Comparison of ENCODE assay signal across 25 mouse cellular contexts in the genomic region with DNA sequence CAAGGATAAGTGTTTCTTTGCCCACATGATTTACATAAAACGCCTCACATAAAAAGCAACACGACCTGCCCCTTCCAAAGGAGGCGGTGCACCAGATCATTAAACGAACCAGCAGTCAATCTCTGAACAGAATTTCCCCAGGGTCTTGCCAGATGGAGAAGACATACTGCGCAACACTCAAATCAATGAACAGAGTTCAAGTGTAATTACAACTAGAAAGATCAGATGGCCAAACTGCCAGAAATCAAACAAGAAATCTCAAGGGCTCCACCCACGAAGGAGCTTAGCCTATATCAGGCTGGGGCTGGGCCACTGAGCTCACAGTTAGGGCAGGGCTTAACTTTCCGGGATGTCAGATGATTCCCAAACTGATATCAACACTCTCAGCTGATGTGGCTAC.
DNase-seq lines count a peak whose midpoint lies in the region; ATAC-seq and TF ChIP-seq lines count a peak whose summit lies in the region.
"Had no signal": no experiment of that assay in that cellular context is flagged by ENCODE, and none has a peak within 500 bp of the region (broad histone marks: within the 10 kb centered on the region; RNA-seq: fewer than 3 reads in every experiment).

No protein-coding gene starts in this region.

- no peak overlapping the region for H3K4me3 ChIP-seq in hindbrain, postnatal 0 days (ENCODE audit: low read length)
- no peak overlapping the region for H3K4me3 ChIP-seq in hindbrain, embryonic 14.5 days (replicated peaks; ENCODE audit: low read length)
- H3K4me3 ChIP-seq in midbrain, embryonic 14.5 days (replicated peaks; ENCODE audit: low read depth, low read length) = no peak overlapping the region
- H3K4me3 ChIP-seq: embryonic facial prominence, embryonic 13.5 days; heart, adult 2 months; left cerebral cortex, adult 2 months; megakaryocyte, embryonic 14.5 days had no signal

- H3K4me1 ChIP-seq in hindbrain, postnatal 0 days (ENCODE audit: insufficient read depth, low read length) = no peaks in the 10 kb centered on the region
- H3K4me1 ChIP-seq in hindbrain, embryonic 14.5 days (replicated peaks; ENCODE audit: control insufficient read depth, insufficient read depth, low read length) = 0 out of 2 replicates have a peak, but pooled peaks cover 4% of the 10 kb centered on the region
- H3K4me1 ChIP-seq in midbrain, embryonic 14.5 days (ENCODE audit: control insufficient read depth, insufficient read depth, low read length) = no peaks in the 10 kb centered on the region
- H3K4me1 ChIP-seq: embryonic facial prominence, embryonic 13.5 days; megakaryocyte, embryonic 14.5 days had no signal

- H3K27me3 ChIP-seq in hindbrain, postnatal 0 days (ENCODE audit: insufficient read depth, low read length) = no peaks in the 10 kb centered on the region
- H3K27me3 ChIP-seq in hindbrain, embryonic 14.5 days (ENCODE audit: control insufficient read depth, insufficient read depth, low read length) = no peaks in the 10 kb centered on the region
- H3K27me3 ChIP-seq in midbrain, embryonic 14.5 days (ENCODE audit: control insufficient read depth, insufficient read depth, low read length) = no peaks in the 10 kb centered on the region
- H3K27me3 ChIP-seq: embryonic facial prominence, embryonic 13.5 days; megakaryocyte, embryonic 14.5 days had no signal

- no peak overlapping the region for H3K9ac ChIP-seq in hindbrain, postnatal 0 days (replicated peaks; ENCODE audit: low read length)
- H3K9ac ChIP-seq in hindbrain, embryonic 14.5 days = no peak overlapping the region
- no peak overlapping the region for H3K9ac ChIP-seq in midbrain, embryonic 14.5 days (replicated peaks; ENCODE audit: low read length)
- H3K9ac ChIP-seq: embryonic facial prominence, embryonic 13.5 days had no signal

- no peak for ATAC-seq in hindbrain, postnatal 0 days
- no peak for ATAC-seq in hindbrain, embryonic 14.5 days (ENCODE audit: low FRiP score)
- no peak for ATAC-seq in midbrain, embryonic 14.5 days (ENCODE audit: low FRiP score, low TSS enrichment)
- ATAC-seq: activated CD4-positive, CD25-positive, alpha-beta regulatory T cell, adult 4 months had no signal

- intact Hi-C loops in heart, postnatal 25 days (cut with DNase I) = no loop called here

- no peak overlapping the region for H3K4me2 ChIP-seq in hindbrain, postnatal 0 days (ENCODE audit: low read depth, low read length)
- no peak overlapping the region for H3K4me2 ChIP-seq in hindbrain, embryonic 14.5 days (replicated peaks)
- H3K4me2 ChIP-seq in midbrain, embryonic 14.5 days (ENCODE audit: low read length) = no peak overlapping the region
- H3K4me2 ChIP-seq: embryonic facial prominence, embryonic 13.5 days; liver, embryonic 11.5 days had no signal

- no peak overlapping the region for H3K27ac ChIP-seq in hindbrain, postnatal 0 days
- no peak overlapping the region for H3K27ac ChIP-seq in hindbrain, embryonic 14.5 days
- no peak overlapping the region for H3K27ac ChIP-seq in midbrain, embryonic 14.5 days (replicated peaks; ENCODE audit: low read depth, low read length)
- H3K27ac ChIP-seq: embryonic facial prominence, embryonic 13.5 days; heart, adult 2 months; left cerebral cortex, adult 2 months had no signal

- no peaks in the 10 kb centered on the region for H3K9me3 ChIP-seq in hindbrain, postnatal 0 days (ENCODE audit: low read length)
- no peaks in the 10 kb centered on the region for H3K9me3 ChIP-seq in hindbrain, embryonic 14.5 days (ENCODE audit: control insufficient read depth, low read length)
- H3K9me3 ChIP-seq in midbrain, embryonic 14.5 days (ENCODE audit: control insufficient read depth, low read length) = no peaks in the 10 kb centered on the region
- H3K9me3 ChIP-seq: embryonic facial prominence, embryonic 13.5 days had no signal

- H3K36me3 ChIP-seq in hindbrain, postnatal 0 days (ENCODE audit: insufficient read depth, low read length) = no peaks in the 10 kb centered on the region
- no peaks in the 10 kb centered on the region for H3K36me3 ChIP-seq in hindbrain, embryonic 14.5 days (replicated peaks; ENCODE audit: control insufficient read depth, insufficient read depth)
- H3K36me3 ChIP-seq in midbrain, embryonic 14.5 days (ENCODE audit: control insufficient read depth, insufficient read depth, low read length) = no peaks in the 10 kb centered on the region
- H3K36me3 ChIP-seq: embryonic facial prominence, embryonic 13.5 days; G1E had no signal

- no peak for TF ChIP-seq POLR2A in brain, embryonic 14.5 days (IDR thresholded peaks at IDR 0.05; ENCODE audit: borderline replicate concordance, extremely low read depth, insufficient read depth, insufficient read length, poor library complexity, severe bottlenecking)

- WGBS in hindbrain, postnatal 0 days = 35% methylated on average over 7 of the region's 7 CpGs
- 34% methylated on average over 7 of the region's 7 CpGs for WGBS in hindbrain, embryonic 14.5 days
- WGBS in midbrain, embryonic 14.5 days = 40% methylated on average over 7 of the region's 7 CpGs

- no peak for TF ChIP-seq CTCF in hindbrain, postnatal 0 days (IDR thresholded peaks at IDR 0.05; ENCODE audit: low read depth)
- no peak for TF ChIP-seq CTCF in brain, embryonic 14.5 days (IDR thresholded peaks at IDR 0.05; ENCODE audit: borderline replicate concordance, extremely low read depth, insufficient read depth, insufficient read length)

- DNase-seq in embryo, embryonic 11 days = peak; percentile 9
- DNase-seq in embryo, embryonic 9.5 days (ENCODE audit: extremely low spot score) = no peak
- peak; percentile 56 for DNase-seq in hindbrain, postnatal 0 days (ENCODE audit: low spot score)
- no peak for DNase-seq in hindbrain, embryonic 14.5 days (ENCODE audit: low spot score)
- DNase-seq in brain, embryonic 14.5 days (ENCODE audit: low read depth) = peak; percentile 75
- peak; percentile 59 for DNase-seq in midbrain, embryonic 14.5 days
- no peak for DNase-seq in heart, postnatal 25 days (ENCODE audit: low spot score)
- DNase-seq: adrenal gland, postnatal 25 days; cerebellum, adult 11-12 months; cerebellum, postnatal 25 days; gastrocnemius, postnatal 25 days; heart, adult 2 months; heart, postnatal 4 days; kidney, adult 8-10 months; kidney, postnatal 25 days; lung, adult 2 months; right cerebral cortex, postnatal 14 days; spleen, adult 18-20 months; thymus, postnatal 36 days had no signal

Comparison
In these comparisons a context has a peak if more than half of its experiments do, and no peak if none do; other contexts are left out.
1. DNase-seq: peak in embryo, embryonic 11 days (single experiment), hindbrain, postnatal 0 days (single experiment), brain, embryonic 14.5 days (single experiment) and midbrain, embryonic 14.5 days (single experiment); none in embryo, embryonic 9.5 days (single experiment), hindbrain, embryonic 14.5 days (single experiment) and heart, postnatal 25 days (single experiment).